Mouse (Mus musculus) lung, postnatal 0 days (tissue): Measurements from ENCODE around the gene Tmem114.

Experiments used
- CTCF ChIP-seq: IDR thresholded peaks from 2 replicates; pipeline ENCODE4 v1.5.1; 2016; ENCODE audit warnings: antibody characterized with exemption, mild to moderate bottlenecking
- EP300 ChIP-seq: IDR thresholded peaks from 2 replicates; pipeline ENCODE4 v1.6.1; 2016; ENCODE audit warnings: antibody characterized with exemption, mild to moderate bottlenecking, control low read depth

DNA sequence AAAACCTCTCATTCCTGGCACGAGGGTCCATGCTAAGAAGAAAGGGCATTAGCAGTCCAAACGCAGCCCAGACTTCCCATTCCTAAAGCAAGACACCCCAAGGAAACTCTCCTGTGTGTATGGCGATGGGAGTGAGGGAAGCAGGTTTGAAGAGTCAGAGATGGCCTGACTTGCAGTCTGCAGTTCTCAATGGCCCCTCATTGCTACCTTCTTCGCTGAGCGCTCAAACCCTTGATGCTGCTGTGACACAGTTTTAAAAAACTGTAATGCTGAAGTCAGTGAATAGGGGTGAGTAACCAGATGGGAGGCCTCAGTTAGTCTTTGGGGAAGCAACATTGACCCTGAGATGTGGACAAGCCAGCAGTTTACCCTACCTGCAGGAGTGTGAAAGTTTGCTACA is 800 bp upstream of the Tmem114 start:
- TF ChIP-seq CTCF, result no peak
- TF ChIP-seq EP300, result no peak
